Mouse (Mus musculus): ENCODE results near the gene Sectm1b.
"Not testable (repeated sequence)": the region's sequence is repeated elsewhere in the genome, so short reads cannot be mapped to it uniquely, and the experiment has no call there.

Sectm1b gene

DNA sequence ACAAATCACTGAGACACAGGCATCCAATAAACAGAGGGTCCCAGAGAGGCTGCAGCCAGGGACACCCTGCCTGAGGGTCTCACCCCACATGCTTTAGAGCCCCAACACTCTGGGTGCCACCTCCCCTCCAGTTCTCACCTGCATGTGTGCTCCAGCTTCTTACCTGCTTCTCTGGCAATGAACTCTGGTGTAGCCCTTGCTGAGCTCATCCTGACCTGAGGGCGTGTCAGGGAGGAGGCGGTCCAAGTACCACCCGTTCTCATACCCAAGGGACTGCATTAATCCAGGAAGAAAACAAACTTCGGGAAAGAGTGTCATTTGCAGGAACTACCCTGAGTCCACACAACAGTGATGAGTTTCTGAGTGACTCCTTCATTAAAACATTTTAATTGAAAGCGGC lies at the start of gene Sectm1b:
Sectm1b (minus strand) TSS at position 191 of the 400 bp plus-strand sequence.
- ATAC-seq (ENCODE audit: low TSS enrichment), result no peak

- ATAC-seq (ENCODE audit: low TSS enrichment), result no peak
Observed at GRCm38 (mm10) chr11:121112091-121112775, 48.9 kb upstream of the Sectm1b start.

DNA sequence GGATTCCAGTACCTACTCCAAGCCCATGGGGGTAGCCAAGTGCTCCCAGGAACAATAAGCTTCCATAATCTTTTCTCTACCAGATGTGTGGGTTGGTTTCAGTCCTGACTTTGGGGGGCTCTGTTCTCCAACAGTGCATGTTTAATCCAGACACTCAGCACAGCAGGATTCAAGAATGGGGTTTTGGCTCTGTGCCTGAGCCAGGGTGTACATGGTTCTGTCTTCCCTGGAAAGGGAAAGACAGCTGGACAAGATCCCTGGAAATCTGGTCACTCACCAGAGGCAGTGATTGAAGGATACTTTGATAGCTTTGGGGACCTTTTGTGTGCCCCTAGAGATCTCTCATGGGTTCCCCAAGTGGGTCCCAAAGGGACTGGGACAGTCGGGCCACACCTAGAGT lies 48.2 kb upstream of the Sectm1b start:
- no peak for ATAC-seq (ENCODE audit: low TSS enrichment)

DNA sequence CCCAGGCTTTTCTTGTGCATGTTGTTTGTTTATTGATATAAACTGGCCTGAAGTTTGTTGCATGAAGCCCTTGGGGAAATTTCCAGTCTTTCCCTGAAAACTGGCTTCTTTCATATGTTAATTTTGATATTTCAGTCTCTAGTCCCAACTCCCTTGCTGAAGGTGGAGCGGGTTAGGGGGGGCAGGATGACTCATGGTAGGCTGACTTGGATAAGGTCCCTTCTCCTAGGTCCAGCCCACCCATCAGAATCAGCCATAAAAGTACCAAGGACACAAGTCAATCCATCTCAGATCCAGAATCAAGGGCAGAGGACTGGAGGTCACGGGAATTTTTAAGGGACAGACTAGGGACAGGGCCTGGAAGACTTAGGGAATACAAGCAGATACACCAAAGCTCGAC lies 47.7 kb upstream of the Sectm1b start:
- no peak for ATAC-seq (ENCODE audit: low TSS enrichment)

GRCm38 (mm10) chr11:121109986-121110385 lies 46.6 kb upstream of the Sectm1b start:
- no peak for ATAC-seq (ENCODE audit: low TSS enrichment)

- no peak for ATAC-seq (ENCODE audit: low TSS enrichment)
Observed at GRCm38 (mm10) chr11:121108061-121108460, 44.7 kb upstream of the Sectm1b start.

DNA sequence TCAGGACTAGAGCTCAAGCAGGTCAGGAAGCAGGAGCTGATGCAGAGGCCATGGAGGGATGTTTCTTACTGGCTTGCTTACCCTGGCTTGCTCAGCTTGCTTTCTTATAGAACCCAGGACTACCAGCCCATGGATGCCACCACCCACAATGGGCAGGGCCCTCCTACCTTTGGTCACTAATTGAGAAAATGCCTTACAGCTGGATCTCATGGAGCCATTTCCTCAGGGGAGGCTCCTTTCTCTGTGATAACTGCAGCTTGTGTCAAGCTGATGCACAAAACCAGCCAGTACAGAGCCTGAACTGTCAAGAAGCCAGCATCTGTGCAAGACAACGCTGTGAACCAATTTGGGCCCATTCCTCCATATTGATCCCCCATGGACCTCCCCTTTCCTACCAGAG lies 43.9 kb upstream of the Sectm1b start:
- ATAC-seq (ENCODE audit: low TSS enrichment), result not testable (repeated sequence)

- no peak for ATAC-seq (ENCODE audit: low TSS enrichment)
Observed at GRCm38 (mm10) chr11:121101124-121101805, 37.9 kb upstream of the Sectm1b start.

DNA sequence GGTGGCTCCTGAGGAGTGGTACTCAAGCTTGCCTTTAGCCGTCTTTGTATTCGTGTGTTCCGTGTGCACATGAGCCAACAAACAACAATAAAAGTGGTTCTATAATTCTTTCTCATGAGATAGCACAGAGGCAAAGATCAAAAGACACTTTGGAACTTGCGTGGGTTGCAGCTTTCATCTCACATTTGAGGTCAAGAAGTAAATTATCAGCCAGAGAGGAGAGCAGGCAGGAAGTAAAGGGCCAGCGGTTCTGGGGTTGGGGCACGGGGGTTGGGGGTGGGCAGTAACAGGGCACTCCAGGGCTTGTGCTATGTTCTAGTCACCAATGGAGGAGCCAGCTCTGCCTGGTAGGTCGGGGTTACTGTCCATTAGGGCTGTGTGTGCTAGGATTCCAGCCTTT lies 37.3 kb upstream of the Sectm1b start:
- ATAC-seq (ENCODE audit: low TSS enrichment), result no peak

DNA sequence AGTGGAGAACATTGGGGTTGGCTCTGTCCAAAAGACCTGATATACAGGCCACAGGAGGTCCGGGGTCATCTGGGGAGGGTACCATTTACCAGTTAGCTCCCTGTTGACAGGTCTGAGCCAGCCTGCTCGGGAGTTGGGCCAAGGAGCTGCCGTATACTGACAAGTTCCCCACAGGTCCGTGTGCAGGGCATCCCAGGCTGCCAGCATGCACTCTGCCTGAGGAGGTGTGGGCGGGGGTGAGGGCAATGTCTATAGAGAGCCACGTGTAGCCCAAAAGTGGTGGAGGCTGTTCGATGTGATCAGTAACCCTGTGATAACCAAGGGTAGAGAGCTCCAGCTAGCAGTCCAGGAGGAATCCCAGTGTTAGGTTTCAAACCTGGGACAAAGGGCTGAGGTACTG lies 36.4 kb upstream of the Sectm1b start:
- no peak for ATAC-seq (ENCODE audit: low TSS enrichment)

DNA sequence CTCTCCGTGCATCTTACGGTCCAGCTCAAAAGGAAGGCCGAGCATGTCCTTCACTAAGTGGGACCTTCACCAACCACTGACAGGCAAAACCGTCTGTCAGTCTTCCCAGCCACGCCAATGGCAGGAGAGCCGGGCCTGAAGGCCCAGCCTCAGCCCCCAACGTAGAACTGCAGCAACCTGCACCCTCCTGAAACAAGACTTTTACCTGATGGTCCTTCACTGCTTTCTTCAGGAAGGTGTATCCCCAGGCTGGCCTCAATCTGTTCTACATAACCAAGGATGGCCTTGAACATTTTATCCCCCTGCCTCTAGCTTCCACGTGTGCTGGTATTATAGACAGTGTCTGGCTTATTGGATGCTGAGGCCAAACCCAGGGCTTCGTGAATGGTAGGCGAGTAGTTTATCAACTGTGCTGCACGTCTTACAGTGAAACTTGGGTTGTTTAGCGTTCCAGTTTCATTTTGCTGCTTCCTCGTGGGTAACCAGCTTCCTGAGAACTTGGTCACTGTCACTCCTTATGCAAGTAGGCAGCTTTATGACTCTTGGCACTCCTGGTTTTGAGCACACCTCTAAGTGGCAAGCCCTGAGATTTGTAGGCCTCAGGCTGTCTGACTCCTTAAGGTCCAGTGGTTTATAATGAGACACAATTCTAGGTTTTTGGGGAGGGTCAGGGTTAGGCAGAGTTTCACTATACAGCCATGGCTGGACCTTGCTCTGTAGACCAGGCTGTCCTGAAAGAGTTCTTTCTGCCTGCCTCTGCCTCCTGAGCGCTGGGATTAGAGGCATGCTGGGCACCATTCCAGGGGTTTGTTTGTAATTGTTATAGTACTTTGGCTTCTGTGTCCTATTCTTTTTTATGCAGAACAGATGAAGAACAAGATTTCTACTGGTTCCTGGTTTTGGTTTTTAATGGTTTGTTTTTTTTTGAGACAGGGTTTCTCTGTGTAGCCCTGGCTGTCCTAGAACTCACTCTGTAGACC lies 29.5 kb upstream of the Sectm1b start:
- no peak for ATAC-seq (ENCODE audit: low TSS enrichment)

- ATAC-seq (ENCODE audit: low TSS enrichment), result no peak
Observed at GRCm38 (mm10) chr11:121090943-121091342, 27.6 kb upstream of the Sectm1b start.

GRCm38 (mm10) chr11:121089756-121090546 lies 26.6 kb upstream of the Sectm1b start:
- ATAC-seq (ENCODE audit: low TSS enrichment), result no peak

DNA sequence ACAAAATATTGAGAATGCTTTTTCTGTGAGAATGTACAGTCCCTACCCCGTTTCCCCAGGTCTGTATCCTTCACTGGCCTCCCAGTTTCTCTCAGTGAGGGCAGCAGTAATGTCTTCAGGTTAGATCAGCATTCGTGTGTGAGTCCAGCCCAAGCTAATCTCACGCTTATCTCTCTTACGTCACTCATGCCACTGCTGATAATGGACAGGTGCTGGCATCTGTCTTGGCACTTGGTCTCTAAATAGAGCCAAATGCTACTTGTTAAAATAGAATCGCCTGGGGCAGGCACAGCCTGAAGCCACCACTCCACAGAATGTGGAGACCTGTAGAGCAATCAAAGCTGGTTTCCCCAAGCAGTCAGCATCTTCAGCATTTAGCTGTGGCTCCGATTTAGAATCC lies 25.6 kb upstream of the Sectm1b start:
- no peak for ATAC-seq (ENCODE audit: low TSS enrichment)

DNA sequence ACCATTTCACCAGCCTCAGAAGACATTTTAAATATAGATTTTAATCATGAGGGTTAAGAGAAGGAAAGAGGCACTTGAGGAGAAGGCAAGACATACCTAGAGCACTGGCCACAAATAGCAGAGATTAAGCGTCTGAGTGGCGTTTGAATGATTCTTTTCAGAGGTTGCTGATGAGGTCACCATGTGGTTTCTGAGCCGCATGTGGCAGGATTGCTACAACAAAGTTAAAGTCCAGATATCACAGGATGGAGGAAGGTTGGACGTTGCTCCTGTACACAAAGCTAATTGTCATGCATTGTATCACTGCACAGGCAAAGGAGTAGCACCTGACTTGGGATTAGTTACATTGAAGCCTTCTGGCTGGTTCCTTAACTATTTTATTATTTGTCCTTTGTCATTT lies 22.9 kb upstream of the Sectm1b start:
- no peak for ATAC-seq (ENCODE audit: low TSS enrichment)

- no peak for ATAC-seq (ENCODE audit: low TSS enrichment)
Observed at GRCm38 (mm10) chr11:121085181-121085580, 21.8 kb upstream of the Sectm1b start.

DNA sequence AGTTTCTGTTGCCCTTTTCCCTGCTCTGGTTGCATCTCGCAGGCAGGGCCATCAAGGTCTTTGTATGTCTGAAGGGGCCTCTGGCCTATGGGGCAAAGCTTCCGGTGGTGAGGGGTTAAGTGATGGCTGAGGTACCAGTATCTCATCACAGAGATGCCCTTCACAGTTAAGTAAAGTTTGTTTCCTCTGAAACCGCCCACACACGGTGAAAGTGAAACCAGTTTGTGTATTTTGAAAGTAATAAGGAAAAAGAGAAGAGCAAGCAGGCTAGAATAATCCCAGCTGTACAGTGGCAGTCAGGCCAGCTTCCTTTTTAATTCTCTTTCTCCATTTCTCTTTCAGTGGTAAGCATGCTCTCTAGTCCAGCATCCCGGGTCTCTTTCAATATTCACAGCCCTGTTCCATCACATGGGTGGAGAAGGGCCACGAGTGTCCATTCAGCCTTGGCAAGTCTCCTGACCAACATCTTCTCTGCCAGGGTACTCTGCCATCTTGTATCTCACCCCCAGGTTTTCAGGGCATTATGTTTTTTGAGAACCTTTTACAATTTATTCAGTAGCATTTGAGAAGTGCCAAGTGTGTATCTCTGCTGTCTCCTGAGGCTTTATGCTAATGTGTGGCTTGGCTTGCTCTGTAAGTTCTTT lies 19.6 kb upstream of the Sectm1b start:
- no peak for ATAC-seq (ENCODE audit: low TSS enrichment)

DNA sequence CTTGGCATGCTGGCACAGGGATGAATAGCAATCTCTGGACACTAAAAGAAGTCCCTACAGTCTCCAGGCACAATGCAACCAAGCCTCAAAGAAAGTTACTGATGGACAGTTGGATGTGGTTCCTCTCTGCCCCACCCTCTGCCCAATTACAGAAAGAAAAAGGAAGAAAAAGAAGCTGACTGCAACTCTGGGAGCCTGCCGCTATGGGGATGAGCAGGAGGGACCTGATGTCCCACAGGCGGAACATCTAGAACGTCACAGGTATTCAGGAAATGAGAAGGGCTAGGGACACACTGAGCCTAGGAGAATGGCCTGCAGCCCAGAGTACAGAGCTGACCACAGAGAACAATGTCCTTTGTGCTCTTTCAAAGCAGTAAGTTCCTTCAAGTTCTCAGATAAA lies 18.9 kb upstream of the Sectm1b start:
- no peak for ATAC-seq (ENCODE audit: low TSS enrichment)

DNA sequence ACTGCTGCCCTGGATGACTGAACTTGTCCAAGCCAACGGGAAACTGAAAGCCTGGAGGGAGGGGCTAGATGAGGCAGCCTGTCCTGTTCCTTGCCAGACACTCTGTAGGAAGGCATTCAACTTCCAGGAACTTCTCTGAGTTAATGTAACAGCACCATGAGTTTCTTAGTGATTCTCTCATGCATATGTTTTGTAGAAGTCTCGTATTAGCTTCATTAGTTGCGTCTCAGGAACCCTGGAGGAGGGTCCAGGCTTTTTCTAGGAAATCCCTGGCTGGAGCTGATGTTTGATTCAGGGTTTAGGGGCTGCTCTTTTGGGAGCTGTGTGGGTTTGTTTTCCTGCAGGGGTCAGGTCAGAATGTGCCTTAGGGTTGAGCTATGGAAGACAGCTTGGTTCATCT lies 17.8 kb upstream of the Sectm1b start, which contains the start of gene Sectm1a:
Sectm1a (minus strand) TSS at position 101 of the 400 bp plus-strand sequence.
- no peak for ATAC-seq (ENCODE audit: low TSS enrichment)

- no peak for ATAC-seq (ENCODE audit: low TSS enrichment)
Observed at GRCm38 (mm10) chr11:121080330-121080729, 17.0 kb upstream of the Sectm1b start.

GRCm38 (mm10) chr11:121075655-121076054 lies 12.3 kb upstream of the Sectm1b start:
- no peak for ATAC-seq (ENCODE audit: low TSS enrichment)

Data from frontal cortex, adult (tissue).